Mouse (Mus musculus) left cerebral cortex, adult 2 months (tissue): ENCODE measurements around the gene Fnip2. TPM values are rescaled to one million over a fixed set of nuclear protein-coding genes. Genes with fewer than 3 reads are reported as not detected.
"Not testable (repeated sequence)": the region's sequence is repeated elsewhere in the genome, so short reads cannot be mapped to it uniquely, and the experiment has no call there.

Experiments used
- DNase-seq, 2 experiments: peaks; one replicate each; pipeline ENCODE4 v3.0.0; 2021 to 2022; ENCODE audit warnings: low spot score in 2 of 2, mixed read lengths in 1 of 2; ENCODE audit errors: extremely low spot score in 1 of 2
- H3K27ac ChIP-seq: fragments of 200-600 bp; 2 replicates; pipeline ENCODE4 v1.8.1; 2022
- H3K4me3 ChIP-seq: fragments of 200-600 bp; 2 replicates; pipeline ENCODE4 v1.8.1; 2022
- CTCF ChIP-seq: fragments of 200-600 bp; IDR thresholded peaks from 2 replicates; pipeline ENCODE4 v1.8.1; 2022; ENCODE audit warnings: antibody characterized with exemption, mild to moderate bottlenecking, moderate library complexity
- intact Hi-C: fragments of 180-260 bp; cut with DNase I; formaldehyde crosslinking; loops from one replicate; pipeline ENCODE4 v1.15.1; 2025
- total RNA-seq, 2 experiments: library from RNA; stranded (reverse); gene quantifications; 2 replicates each; pipeline ENCODE4 v1.2.3; 2021

The Fnip2 gene
- total RNA-seq, 2 experiments from 2014 or later: 17.7 to 20.2 TPM

DNA sequence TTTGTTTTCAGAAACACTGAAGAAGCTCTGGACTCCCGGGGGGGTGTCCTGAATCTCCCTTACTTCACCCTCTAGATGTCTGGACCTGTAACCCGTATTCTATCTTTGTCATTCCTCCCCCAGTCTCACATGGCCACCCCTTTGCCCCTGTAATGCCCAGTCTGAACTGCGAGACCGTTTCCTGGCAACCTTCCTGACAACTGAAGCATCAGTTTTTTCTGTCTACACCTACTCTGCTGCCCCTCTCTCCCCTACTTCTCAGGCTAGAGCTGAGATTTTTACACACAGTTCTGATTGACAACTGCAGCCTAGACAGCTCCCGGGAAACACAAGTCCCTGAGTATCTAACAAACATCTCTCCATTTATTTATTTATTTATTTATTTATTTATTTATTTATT is 9.3 kb upstream of the Fnip2 start:
- no peak for DNase-seq
- intact Hi-C loops: no loop called here
- H3K27ac ChIP-seq: no peak overlapping the region
- no peak overlapping the region for H3K4me3 ChIP-seq
- no peak for TF ChIP-seq CTCF

DNA sequence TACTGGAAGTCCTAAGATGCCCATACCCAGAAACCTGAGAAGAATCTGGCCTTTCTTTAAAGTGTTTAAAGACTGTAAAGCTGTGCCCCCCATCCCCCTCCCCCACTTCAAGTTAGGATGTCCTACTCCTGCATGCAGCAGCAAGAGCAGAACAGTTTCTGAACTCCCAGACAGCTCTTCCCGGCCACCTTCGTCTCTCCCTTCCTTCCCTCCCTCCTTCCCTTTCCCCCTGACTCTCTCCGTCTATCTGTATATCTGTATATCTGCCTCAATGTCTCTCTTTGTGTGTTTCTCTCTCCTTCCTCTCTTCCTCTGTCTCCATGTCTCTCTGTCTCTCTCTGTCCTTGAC is 8.8 kb upstream of the Fnip2 start:
- no peak for TF ChIP-seq CTCF
- DNase-seq: no peak
- no peak overlapping the region for H3K27ac ChIP-seq
- intact Hi-C loops: no loop called here
- H3K4me3 ChIP-seq: no peak overlapping the region

DNA sequence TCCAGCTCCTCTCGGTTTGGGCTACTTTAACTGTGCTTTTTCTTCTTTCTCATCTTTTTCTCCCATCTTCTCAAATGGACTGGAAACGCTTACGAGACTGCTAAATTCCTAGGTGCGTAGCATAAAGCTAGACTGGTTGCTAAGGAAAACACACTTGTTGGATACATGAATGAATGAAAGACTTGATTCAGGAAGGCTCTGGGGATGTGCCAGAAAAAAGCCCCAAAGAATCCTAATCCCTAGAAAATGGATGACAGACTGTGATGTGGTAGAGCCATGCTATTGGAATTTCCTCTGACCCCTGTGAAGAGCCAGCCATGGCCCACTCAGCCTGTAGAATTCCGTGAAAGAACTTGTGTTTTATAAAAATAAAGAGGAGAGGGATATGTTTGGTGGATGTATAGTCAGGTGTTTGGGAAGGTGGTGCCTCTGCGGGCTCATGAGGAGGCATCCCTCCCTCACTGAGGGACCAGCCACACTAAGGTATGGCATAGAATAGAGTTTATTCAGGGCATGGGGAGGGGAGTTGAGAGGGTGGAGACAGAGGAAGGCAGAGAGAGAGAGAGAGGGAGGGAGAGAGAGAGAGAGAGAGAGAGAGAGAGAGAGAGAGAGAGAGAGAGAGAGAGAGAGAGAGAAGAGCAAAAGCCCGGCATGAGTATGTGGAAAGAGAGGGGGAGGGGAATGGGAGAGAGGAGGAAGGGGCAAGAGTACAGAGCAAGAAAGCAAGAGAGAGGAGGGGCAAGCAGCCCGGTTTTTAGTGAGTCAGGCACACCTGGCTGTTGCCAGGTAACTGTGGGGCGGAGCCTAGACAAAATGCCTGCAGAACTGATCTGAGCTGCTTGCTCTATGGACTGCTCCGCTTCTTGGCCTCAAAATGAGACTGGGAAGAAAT is 8.2 kb upstream of the Fnip2 start:
- no peak for DNase-seq
- Histone ChIP-seq H3K4me3 (no peak overlapping the region), H3K27ac (no peak overlapping the region)
- TF ChIP-seq CTCF: no peak
- intact Hi-C loops: no loop called here

DNA sequence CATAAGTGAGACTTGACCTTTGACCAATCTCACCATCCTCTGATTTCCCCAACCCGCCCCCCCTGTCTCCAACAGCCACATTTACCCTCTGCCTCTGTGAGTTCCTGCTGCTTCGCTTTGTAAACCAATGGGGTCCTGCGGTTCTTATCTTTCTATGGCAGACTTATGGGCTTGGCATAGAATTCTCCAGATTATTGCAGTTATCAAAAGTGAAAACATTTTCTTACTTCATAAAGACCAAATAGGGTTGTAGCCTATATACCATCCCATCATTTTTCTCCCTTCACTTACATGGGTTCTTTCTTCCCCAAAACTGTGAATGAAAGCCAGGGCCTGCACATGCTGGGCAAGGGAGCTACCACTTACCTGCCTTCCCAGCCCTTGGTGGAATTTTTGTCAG is 6.7 kb upstream of the Fnip2 start:
- TF ChIP-seq CTCF: no peak
- DNase-seq: no peak
- Histone ChIP-seq H3K4me3 (no peak overlapping the region), H3K27ac (no peak overlapping the region)
- intact Hi-C loops: no loop called here

DNA sequence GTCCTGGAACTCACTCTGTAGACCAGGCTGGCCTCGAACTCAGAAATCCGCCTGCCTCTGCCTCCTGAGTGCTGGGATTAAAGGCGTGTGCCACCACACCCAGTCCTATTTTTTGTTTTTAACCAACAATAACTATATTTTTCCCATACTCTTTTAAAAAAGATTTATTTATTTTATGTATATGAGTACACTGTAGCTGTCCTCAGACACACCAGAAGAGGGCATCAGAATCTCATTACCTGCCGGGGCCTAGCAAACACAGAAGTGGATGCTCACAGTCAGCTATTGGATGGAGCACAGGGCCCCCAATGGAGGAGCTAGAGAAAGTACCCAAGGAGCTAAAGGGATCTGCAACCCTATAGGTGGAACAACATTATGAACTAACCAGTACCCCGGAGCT is 5.8 kb upstream of the Fnip2 start:
- H3K4me3 ChIP-seq, intact Hi-C loops, H3K27ac ChIP-seq, DNase-seq: not testable (repeated sequence)

DNA sequence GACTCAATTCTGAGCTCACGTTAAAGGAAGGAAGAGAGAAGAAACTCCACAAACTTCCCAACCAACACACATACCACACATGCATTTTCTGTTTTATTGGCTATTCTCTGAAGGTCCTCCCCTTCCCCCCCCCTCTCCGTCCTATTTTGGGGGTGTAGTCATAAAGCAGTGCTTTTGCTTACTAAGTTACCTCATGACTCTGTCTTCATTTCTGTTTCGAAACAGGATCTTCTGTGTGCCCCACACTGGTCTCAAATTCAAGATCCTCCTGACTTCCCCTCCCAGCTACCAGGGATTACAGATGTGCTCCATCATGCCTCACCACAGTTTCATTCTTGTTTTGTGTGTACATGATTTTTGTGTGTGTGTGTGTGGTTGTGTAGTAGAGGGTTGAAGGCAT is 4.8 kb upstream of the Fnip2 start:
- no peak for TF ChIP-seq CTCF
- intact Hi-C loops: no loop called here
- H3K4me3 ChIP-seq: no peak overlapping the region
- no peak overlapping the region for H3K27ac ChIP-seq
- no peak for DNase-seq

DNA sequence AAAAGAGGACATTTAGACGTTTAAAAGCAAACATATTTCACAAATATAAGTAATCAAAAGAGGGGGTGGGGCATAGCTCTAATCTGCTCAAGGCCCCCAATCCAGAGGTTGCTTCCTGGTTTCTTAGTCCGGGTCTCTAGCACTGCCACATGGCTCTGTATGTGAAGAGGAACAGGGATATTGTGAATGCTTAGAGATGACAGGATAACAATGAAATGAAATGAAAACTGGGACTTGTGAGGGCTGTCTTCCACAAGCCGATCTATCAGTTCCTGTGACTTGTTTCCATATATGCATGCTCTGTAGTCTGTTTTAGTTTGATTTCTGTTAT is 1.7 kb upstream of the Fnip2 start:
- Histone ChIP-seq H3K27ac (no peak overlapping the region), H3K4me3 (no peak overlapping the region)
- TF ChIP-seq CTCF: no peak
- DNase-seq: no peak
- intact Hi-C loops: loop anchor here (5.0 to 10.0 kb wide), 3 partner anchors 37 to 367 kb away; no protein-coding TSS in a partner anchor

DNA sequence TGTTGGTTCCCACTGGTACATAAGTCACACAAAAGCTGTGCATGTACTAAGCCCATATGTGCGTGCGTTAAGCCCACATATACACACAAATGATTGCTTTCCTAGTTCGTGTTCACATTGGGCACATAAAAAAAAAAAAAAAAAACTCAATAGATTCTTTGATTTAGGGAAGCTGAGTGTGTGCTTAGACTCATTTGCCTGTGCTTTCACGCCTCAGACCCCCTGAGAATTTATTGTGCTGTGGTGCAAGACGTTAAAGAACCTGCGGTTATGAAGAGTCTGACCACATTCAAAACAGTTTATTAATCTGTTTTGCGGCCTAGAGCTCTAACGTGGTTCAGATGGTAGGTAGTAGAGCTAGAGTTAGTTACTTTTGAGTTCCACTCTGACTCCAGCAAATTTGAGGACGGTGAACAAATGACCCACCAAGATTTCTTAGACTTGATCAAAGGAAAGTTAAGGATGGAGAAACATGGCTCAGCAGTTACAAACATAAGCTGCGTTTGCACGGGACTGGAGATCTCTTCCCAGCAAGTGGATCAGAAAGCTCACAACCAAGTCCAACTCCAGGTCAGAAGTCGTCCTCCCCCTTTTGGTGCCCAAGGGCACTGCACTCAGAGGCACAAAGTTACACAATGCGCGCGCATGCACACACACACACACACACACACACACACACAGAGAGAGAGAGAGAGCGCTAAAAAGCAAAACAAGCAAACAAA is 1.2 kb upstream of the Fnip2 start:
- no peak for DNase-seq
- no peak overlapping the region for H3K4me3 ChIP-seq
- peak overlapping the region; percentile 54; the same call in 1 of the 2 replicates for H3K27ac ChIP-seq
- no peak for TF ChIP-seq CTCF
- intact Hi-C loops: loop anchor here (5.0 to 10.0 kb wide), 3 partner anchors 36 to 366 kb away; no protein-coding TSS in a partner anchor

DNA sequence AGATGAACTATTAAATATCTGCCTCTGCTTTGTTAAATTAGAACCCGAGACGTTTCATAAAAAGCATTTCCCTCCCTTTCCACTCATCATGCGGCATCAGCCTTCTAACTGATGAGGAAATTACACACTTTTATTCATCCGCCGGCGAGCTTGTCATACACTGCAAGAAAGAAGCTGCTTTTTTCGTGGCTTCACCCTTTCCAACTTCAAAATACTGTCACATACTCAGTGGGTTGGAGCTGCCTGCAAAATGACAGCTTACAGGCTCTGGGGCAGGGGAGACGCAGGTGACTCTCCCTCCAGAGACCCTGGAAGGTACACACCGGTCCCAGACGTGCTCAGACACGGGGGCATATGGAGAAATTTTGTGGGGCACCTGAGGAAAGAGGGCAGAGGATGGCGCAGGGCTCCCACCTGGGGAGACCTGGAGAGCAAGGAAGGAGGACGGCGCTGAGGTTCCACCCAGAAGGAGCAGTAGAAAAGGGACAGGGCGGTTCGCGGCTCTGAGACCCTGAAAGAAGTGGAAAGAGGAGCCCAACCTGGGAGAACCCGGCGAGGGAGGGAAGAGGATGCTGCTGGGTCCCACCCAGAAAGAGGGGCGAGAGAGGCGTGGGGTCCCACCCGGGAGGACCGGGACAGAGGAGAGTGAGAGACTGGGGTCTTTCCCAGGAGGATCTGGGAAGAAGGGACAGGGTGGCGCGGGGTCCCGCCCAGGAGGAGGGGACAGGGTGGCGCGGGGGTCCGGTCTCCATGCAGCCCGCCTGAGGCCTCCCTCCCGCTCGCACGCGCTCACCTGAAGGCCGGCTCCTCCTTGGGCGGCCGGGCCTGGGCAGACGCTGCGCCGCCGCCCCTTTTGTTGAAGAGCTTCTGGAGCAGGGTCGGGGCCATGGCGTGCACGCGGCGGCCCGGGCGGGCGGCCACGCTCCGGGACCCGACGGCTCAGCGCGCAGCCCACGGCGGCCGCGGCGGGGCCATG is 592 bp downstream of the Fnip2 start:
- Histone ChIP-seq H3K27ac (peak overlapping the region; percentile 75), H3K4me3 (peak overlapping the region; percentile 73)
- no peak for TF ChIP-seq CTCF
- intact Hi-C loops: loop anchor here (2.0 to 10.0 kb wide), 4 partner anchors 35 to 365 kb away; partner anchors contain the start of gene Rapgef2
- peak; percentile 19 to 26 for DNase-seq

DNA sequence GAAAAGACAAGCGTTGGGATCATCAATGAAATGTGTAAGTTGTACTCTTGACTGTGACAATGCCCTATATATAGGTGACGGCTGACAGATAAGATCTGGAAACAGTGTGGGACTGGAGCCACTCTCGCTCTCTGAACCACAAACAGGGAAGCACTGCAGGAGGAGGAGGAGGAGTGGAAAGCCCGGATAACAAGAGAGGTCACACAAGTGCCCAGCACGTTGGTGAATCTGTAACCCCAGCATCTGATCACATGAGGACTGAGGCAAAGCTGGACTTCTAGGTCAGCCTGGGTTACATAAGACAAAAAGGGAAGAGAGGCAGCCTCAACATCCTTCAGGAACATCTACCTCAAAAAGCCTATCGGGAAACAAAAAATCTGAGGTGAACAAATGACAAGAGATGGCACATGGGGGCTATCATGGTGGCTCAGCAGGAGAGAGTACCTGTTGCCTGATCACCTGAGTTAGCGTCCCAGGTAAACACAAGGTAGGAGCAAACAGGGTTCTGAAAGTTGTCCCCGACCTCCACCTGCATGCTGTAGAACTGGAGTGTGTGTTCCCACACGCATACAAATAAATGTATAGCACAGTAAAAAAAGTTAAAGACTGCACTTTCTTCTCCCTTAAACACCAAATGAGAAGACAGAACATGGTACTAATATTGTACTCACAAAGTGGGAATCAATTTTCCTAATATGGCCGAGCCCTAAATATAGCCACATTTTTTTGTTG is 2.6 kb downstream of the Fnip2 start:
- no peak for TF ChIP-seq CTCF
- no peak overlapping the region for H3K27ac ChIP-seq
- intact Hi-C loops: loop anchor here (5.0 to 10.0 kb wide), 3 partner anchors 33 to 363 kb away; no protein-coding TSS in a partner anchor
- DNase-seq: no peak
- H3K4me3 ChIP-seq: no peak overlapping the region

DNA sequence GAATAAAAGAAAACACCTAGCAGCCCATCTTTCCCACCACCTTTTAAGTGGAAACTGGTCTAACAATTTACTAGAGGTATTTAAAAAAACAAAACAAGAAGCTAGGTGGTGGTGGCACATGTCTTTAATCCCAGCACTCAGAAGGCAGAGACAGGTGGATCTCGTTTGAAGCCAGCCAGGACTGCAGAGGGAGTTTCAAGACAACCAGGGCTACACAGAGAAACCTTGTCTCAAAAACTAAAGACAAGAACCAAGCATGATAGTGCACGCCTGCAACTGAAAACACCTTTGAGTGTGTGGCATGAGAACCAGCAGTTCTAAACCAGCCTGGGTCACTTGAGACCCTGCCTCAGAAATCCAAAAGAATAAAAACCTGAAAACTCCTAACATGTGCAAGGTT is 4.1 kb downstream of the Fnip2 start:
- TF ChIP-seq CTCF: no peak
- DNase-seq: no peak
- H3K4me3 ChIP-seq: no peak overlapping the region
- intact Hi-C loops: loop anchor here (10.0 kb wide), 1 partner anchor 49 kb away; no protein-coding TSS in a partner anchor
- no peak overlapping the region for H3K27ac ChIP-seq
